Mouse (Mus musculus) T-cell, adult 2 months (primary cell): Measurements from ENCODE around the gene Zfp706.

Source experiments
- DNase-seq: peaks from one replicate; pipeline ENCODE4 v3.0.0; 2022; ENCODE audit warnings: low spot score

Gene Zfp706

DNA sequence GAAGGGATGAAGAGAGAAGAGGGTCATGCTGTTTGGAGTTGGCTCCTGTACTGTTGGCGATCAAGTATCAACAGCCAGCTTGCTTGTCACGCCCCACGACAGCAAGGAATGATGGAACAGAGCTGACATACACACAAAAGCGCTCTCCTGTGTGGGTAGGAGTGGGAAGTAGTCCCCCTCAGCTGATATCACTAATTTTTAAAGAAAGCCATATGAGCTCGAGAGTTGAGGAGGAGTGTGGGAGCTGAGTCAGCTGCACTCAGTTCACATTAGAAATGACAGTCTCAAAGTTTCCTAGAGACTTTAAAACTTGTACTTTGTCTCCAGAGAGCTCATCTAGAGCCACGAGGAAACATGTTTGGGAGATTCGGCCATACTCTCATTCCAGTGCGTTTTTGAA is 29.8 kb downstream of the Zfp706 start:
- DNase-seq: no peak

GRCm38 (mm10) chr15:36975690-36976089 is 31.9 kb downstream of the Zfp706 start:
- no peak for DNase-seq

DNA sequence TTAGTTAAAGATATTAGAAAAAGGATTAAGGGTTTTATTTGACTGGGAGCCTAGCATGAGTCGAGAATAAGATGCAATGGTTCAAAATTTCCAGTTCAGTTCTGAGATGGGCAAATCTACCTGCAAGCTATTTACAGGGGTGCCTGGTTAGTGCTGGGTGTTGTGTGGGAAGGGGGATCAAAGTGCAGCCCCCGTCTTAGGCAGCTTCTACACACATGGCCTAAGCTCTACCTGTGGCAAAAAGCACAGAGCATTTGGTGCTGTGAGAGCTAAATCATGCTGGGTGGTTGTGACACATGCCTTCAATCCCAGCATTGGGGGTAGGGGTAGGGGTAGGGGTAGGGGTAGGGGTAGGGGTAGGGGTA is 32.3 kb downstream of the Zfp706 start:
- no peak for DNase-seq

GRCm38 (mm10) chr15:36974614-36975255 is 32.8 kb downstream of the Zfp706 start:
- no peak for DNase-seq

DNA sequence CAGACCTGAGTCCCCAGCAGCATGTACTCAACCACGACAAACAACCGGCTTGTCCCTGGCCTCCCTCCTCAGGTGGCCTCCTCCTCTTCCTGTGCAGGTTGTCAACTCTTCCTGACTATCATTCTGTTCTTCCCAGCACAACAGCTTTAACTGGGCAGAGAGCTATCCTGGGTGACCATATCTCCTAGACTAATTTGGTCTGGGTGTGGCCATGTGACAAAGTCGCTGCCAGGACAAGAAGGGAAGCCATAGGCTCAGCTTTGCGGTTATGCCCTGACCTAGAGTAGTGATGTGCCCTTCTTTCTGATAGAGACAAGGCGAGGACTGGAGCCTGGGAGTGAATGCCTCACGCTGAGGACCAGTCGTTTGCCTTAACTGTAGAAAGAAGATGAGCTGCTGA is 33.9 kb downstream of the Zfp706 start:
- DNase-seq: no peak

DNA sequence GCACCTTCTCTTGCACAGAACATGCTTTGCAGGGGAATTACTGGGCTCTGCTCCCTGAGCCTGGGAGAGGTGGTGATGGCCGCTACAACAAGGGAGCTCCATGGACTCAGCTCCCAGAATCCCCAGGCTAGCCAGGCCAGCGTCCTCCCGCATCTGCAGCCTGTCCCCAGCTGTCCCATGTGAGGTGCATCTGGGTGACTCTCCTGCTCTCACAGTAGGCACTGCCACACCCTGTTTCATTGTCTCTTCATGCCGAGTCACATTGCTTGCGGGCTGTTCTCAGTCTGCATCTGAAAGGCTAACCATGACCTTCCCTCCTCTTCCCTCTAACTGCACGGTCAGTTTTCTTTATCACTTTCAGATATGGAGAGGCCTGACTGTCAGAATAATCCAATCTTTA is 34.3 kb downstream of the Zfp706 start:
- DNase-seq: no peak

GRCm38 (mm10) chr15:36969794-36970193 is 37.8 kb downstream of the Zfp706 start:
- DNase-seq: no peak

DNA sequence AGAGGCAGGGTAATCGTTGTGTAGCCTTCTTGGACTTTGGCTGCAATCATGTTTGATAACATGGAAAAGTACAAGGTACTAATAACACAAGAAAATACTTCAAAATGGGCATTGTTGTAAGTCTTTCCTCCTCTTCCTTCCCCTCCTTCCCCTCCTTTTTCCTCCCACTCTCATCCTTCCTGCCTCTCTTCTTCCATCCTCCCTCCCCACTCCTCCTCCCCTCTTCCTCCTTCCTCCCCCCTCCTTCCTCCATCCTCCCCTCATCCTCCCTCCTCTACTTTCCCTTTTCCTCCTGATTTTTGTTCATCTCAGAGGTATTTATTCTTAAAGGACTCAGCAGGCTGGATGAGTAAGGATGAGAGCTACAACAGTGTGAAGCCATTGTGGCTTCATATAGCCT is 39.3 kb downstream of the Zfp706 start:
- no peak for DNase-seq

- DNase-seq: peak; percentile 24
Measured at GRCm38 (mm10) chr15:36967381-36968211, 40.0 kb downstream of the Zfp706 start.

DNA sequence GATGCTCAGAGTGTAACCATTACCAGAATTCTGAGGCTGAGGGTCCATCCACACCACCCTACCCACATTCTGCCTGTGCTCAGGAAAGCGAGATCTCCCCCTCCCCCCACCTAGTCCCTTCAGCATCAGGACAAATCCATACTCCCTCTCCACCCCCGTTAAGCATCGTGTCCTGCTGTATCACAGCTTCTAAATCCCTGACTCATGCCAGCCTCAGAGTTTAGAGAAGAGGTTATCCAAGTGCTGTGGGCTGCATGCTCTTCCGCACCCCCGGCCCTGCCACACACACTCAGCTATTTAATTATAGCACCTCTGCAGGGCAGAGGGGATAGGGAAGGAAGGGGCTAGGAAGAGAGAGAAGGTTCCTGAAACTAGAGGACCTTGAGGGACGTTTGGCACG is 40.6 kb downstream of the Zfp706 start:
- DNase-seq: no peak

GRCm38 (mm10) chr15:36966466-36966865 is 41.1 kb downstream of the Zfp706 start:
- no peak for DNase-seq

GRCm38 (mm10) chr15:36965743-36966142 is 41.8 kb downstream of the Zfp706 start:
- peak; percentile 44 for DNase-seq

- no peak for DNase-seq
Measured at GRCm38 (mm10) chr15:36962931-36963330, 44.6 kb downstream of the Zfp706 start.

- DNase-seq: no peak
Measured at GRCm38 (mm10) chr15:36960876-36961237, 46.7 kb downstream of the Zfp706 start.

DNA sequence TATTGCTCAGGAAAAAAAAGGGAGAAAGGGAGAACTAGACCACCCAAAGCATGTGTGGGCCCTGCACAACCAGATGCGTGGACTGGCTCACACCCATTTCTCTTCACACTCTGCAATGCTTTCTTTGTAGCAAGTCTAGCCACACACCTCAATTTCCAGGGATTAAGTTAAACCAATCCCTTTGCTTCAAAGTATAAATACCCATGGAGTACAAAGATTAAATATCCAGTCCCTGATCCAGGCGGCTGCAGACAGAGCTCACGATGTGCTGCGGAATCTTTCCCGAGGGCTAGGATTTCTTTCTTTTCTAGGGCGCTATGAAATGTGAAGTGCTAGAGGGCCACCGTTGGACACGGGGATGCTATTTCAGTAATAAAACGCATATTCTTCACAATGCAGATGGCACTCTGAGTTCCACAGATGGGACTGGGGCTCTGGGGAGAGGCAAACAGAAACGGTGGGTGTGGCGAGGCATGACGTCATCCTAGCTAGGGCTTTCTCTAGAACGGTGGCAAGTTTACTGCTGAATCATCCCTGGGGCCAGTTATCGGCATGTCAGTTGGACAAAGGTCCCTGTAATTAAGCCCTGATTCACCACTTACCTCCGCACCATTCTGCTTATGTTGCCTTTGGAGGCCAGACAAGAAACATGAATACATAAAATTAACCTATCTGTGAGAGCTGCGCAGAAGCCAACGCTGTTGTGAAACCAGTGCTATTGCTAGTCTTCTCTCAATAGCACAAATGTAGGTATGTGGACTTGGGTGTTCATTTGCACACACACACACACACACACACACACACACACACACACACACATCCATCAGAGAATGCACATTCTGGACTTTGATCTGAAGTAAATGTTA is 47.3 kb downstream of the Zfp706 start:
- no peak for DNase-seq

DNA sequence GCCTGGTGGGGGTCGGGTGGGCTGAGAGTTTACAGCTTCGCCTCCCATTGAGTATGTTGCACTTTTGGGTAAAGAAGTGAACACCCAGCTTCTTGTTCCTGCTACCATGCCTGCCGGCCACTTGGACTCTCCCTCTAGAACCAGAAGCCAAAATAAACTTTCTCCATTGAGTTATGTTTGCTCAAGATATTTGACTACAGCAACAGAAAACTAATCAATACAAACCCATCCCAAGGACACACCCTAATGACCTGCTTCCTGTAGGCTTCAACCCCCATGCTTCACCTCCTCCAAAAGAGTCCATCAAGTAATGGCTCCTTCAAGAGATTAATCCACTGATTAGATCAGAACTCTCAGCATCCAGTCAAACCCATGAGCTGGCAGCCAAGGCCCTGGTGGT is 51.4 kb downstream of the Zfp706 start:
- DNase-seq: no peak

DNA sequence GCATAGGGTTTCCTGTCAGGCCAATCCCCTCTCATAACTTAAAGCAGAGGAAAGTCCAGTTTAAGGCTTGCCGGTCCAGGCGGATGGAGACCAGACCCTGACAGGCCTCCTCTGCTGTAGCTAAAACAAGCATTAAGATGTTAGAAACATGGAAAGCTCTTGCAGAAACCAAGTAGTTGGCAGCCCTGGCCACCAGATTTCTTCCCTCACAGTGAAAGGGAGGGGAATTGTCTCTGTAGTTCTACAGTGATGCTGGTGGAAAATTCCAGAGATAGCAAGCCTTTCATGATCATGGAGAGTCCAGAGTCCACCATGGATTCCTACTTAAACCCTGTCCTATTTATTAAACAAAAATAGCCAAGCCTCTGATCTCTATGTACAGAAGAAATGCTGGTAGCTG is 57.3 kb downstream of the Zfp706 start:
- DNase-seq: no peak

GRCm38 (mm10) chr15:36948866-36949546 is 58.6 kb downstream of the Zfp706 start:
- DNase-seq: no peak
